Mouse (Mus musculus) ovary, postnatal 36 days (tissue): Measurements from ENCODE around the gene Ankrd28.
A peak's percentile ranks its signal among the peaks of the same experiment; 100 is the strongest.
"Not testable (repeated sequence)": the region's sequence is repeated elsewhere in the genome, so short reads cannot be mapped to it uniquely, and the experiment has no call there.

Experiments
- DNase-seq: peaks from one replicate; pipeline ENCODE4 v3.0.0; 2022; ENCODE audit warnings: low spot score, mixed read lengths

Ankrd28 gene

GRCm38 (mm10) chr14:31830571-31831369 is at the start of gene Ankrd28:
Ankrd28 (minus strand) TSS chr14:31830651.
- DNase-seq = peak; percentile 97

GRCm38 (mm10) chr14:31879456-31879855 is 49.0 kb upstream of the Ankrd28 start:
- peak; percentile 20 for DNase-seq

GRCm38 (mm10) chr14:31872130-31872529 is 41.7 kb upstream of the Ankrd28 start:
- DNase-seq = no peak

- no peak for DNase-seq
Observed at GRCm38 (mm10) chr14:31870436-31870835, 40.0 kb upstream of the Ankrd28 start.

GRCm38 (mm10) chr14:31868591-31868990 is 38.1 kb upstream of the Ankrd28 start:
- no peak for DNase-seq

GRCm38 (mm10) chr14:31866366-31866765 is 35.9 kb upstream of the Ankrd28 start:
- DNase-seq = not testable (repeated sequence)

GRCm38 (mm10) chr14:31858679-31859078 is 28.2 kb upstream of the Ankrd28 start:
- DNase-seq = no peak

GRCm38 (mm10) chr14:31857096-31857975 is 26.9 kb upstream of the Ankrd28 start:
- DNase-seq = no peak

GRCm38 (mm10) chr14:31856007-31856406 is 25.6 kb upstream of the Ankrd28 start:
- no peak for DNase-seq

GRCm38 (mm10) chr14:31854667-31855066 is 24.2 kb upstream of the Ankrd28 start:
- no peak for DNase-seq

GRCm38 (mm10) chr14:31843571-31843970 is 13.1 kb upstream of the Ankrd28 start:
- no peak for DNase-seq

- DNase-seq = no peak
Observed at GRCm38 (mm10) chr14:31832022-31832421, 1.6 kb upstream of the Ankrd28 start.

- peak; percentile 13 for DNase-seq
Observed at GRCm38 (mm10) chr14:31831370-31831712, 890 bp upstream of the Ankrd28 start.

- DNase-seq = peak; percentile 63
Observed at GRCm38 (mm10) chr14:31829761-31830562, 489 bp downstream of the Ankrd28 start.

GRCm38 (mm10) chr14:31827221-31827620 is 3.2 kb downstream of the Ankrd28 start:
- DNase-seq = no peak

- DNase-seq = no peak
Observed at GRCm38 (mm10) chr14:31809942-31810341, 20.5 kb downstream of the Ankrd28 start.

GRCm38 (mm10) chr14:31803791-31804190 is 26.7 kb downstream of the Ankrd28 start:
- DNase-seq = no peak

GRCm38 (mm10) chr14:31800976-31801375 is 29.5 kb downstream of the Ankrd28 start:
- DNase-seq = no peak

- no peak for DNase-seq
Observed at GRCm38 (mm10) chr14:31800446-31800845, 30.0 kb downstream of the Ankrd28 start.

GRCm38 (mm10) chr14:31798937-31799336 is 31.5 kb downstream of the Ankrd28 start:
- DNase-seq = no peak

GRCm38 (mm10) chr14:31795535-31795934 is 34.9 kb downstream of the Ankrd28 start:
- DNase-seq = no peak

- DNase-seq = no peak
Observed at GRCm38 (mm10) chr14:31794776-31795126, 35.7 kb downstream of the Ankrd28 start.
